Mouse (Mus musculus) right cerebral cortex, postnatal 36 days (tissue): ENCODE data around the gene Tbcel.

Experiments
- DNase-seq, 2 experiments: peaks; one replicate each; pipeline ENCODE4 v3.0.0; 2022; ENCODE audit warnings: low spot score in 2 of 2, mixed read lengths in 1 of 2

The Tbcel gene

DNA sequence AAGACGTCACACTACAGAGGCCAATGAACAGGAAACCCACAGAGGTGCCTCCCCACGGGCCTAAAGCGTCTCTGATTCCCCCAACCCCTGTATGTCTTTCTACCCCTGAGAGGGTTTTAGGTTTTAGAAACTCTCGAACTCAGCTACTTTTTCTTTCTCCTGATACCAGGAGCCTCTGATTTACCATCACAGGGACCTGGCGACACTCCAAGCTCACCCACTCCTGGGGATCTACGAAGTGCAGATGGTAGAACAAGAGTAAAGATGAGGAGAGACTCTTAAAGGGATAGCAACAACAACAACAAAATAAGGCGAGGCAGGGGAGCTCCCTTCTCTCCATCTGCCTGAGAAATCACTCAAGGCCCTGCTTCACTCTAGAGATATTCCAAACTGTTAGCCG, 120.6 kb downstream of the Tbcel start:
- DNase-seq: no peak

DNA sequence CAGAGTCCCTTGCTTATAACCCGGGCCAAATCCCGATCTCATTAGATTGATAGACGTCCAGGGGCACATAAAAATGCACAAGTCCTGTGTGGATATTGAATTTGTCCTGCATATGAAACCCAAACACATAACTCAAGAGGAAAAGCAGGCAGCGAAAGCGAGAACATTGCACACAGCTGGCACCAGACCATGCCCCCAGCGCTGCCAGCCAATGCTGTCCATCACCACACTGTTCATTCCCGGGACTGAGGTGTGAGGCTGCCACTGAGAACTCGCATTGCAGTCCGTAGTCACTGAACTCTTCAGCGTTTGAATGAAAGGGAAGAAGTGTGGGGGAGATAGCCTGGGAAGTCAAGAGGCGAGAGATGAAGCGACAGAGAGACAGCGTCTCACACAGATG, 122.0 kb downstream of the Tbcel start:
- DNase-seq: no peak

DNA sequence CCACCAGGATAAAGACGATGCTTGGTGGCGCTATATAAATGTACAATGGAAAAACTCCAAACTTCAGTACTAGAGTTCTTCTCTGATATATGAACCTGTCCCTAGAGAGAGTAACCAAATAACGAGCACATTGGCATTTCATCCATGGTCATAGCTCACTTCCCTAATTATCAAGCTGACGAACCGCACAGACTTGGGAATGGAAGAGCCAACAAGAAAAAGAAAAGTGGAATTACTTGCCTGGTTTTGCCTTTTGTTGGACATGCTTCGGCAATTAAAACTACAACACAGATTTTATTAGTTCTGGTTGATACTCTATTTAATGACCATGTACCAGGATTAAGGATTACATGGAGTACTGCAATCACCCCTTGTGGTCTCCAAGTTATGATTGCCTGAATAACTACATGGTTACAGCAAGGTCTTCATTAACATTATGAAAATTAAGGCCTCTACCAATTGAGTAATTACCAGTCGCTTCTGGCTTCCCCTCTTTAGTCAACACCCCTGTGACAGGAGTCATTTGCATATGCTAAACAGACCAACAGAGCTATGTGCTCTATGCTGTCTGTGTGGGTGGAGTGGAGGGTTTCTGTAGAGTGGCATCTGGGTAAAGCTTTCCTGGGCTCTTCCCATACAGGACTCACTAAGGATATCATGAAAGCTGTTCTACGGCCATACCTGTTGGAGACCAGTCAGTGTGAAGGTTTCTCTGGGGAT, 124.8 kb downstream of the Tbcel start:
- DNase-seq: no peak

GRCm38 (mm10) chr9:42382063-42382462, 125.5 kb downstream of the Tbcel start:
- peak in 1 of 2 experiments; percentile 40 for DNase-seq

- no peak for DNase-seq
Measured at GRCm38 (mm10) chr9:42378071-42378470, 129.5 kb downstream of the Tbcel start.

DNA sequence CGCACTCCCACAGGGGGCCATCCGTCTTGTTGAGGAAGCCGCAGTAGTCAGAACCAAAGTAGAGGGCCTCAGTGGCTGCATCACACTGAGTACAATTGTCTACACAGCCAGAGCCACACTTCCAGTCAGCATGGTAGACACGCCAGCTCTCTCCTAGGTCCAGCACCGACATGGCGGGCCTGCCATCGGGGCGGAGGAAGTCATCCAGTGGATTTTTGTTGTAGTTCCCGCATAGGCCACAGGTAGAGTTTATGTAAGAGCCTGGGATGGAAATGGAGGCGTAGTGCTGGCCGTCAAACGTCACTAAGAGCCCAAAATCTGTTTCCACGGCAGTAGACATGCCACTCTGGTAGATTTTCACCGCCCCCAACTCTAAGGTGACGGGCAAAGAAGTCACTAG, 130.0 kb downstream of the Tbcel start:
- DNase-seq: no peak

DNA sequence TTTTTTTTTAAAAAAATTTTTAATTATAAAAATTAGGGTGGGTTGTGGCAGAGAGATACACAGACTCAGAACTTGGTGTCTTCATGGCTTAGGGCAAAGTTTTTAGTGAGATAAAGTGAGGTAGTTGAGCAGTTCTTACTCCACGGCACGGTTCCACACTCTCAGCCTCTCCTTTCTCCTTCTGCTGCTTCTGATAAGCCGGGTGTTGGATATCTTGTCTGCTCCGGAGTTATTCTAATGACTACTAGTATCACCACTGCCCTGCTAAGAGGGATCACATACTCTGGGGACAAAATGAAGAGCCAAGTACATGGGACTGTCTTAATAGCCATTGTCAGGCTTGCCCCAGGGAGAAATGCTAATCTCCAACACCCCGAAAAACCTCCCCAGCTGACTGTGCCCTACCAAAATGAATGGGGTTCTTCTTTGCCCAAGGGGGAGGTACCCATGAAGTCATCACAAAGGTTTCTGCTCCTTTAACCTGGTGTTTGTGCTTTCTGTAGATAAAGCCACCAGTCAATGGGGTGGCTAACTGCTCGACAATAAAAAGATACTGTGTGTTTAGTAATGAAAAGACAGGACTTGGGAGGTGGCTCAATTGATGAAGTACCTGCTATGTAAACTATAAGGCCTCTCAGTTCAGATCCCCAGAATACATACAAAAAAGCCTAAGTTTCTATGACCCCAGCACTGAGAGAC, 135.8 kb downstream of the Tbcel start:
- DNase-seq: no peak
